Mouse (Mus musculus): ENCODE measurements around the gene Dixdc1. TPM values are rescaled to one million over a fixed set of nuclear protein-coding genes. Genes with fewer than 3 reads are reported as not detected.

Dixdc1 gene
- polyA plus RNA-seq, 1 experiment from 2014 or later, result 7.7 TPM

DNA sequence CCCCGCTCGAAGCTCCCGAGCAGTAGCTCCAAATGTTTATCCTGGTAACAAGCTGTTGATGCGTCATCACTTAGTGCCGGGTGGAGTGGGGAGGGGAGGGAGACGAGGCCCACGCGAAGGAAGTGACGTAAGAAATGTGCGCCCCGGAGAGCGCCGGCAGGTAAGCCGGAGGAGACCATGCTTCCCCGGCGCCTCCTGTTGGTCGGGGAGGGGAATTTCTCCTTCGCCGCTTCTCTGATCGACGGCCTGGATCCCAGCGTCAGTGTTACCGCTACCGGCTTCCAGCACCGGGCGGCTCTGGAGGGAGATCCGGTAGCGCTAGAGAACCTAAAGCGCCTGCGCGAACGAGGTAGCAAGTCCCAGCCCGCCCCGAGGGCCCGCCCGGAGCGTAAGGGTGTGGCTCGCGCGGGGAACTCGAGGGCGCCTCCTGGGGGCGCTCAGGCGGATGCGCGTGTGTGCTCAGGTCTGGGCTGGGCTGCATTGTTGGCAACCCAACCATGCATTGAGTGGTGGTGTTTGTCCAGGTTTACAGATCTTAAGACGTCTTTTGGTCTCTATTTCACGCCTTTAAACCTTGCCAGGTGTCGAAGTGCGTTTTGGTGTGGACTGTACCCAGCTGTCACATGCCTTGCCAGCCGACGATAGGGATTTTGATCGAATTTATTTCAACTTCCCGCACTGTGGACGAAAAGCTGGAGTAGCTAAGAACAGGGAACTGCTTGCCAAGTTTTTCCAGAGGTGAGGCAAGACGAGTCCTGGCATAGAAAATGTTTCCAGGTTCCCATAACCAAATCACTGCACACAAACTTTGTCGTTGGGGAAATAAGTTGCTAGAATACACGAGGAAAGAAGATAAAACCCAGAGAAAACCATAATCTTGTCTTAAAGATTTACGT is 29.0 kb upstream of the Dixdc1 start, which contains the start of gene Fdxacb1:
Gene Fdxacb1, plus strand, starts transcription at position 130 of the 896 bp plus-strand sequence.
- Histone ChIP-seq H3K9me3 (ENCODE audit: control insufficient read depth, low read length) (no peaks in the 10 kb centered on the region), H3K36me3 (ENCODE audit: control insufficient read depth, insufficient read depth, low read length) (peaks cover 19% of the 10 kb centered on the region; the same call in 1 of the 2 replicates), H3K27ac (ENCODE audit: low read depth) (peak within 1 kb of the TSS; percentile 95), H3K4me2 (ENCODE audit: low read length) (peak within 1 kb of the TSS; percentile 92), H3K4me3 (ENCODE audit: low read depth, low read length) (peak within 1 kb of the TSS; percentile 78), H3K9ac (ENCODE audit: low read length) (peak within 1 kb of the TSS; percentile 62), H3K4me1 (replicated peaks; ENCODE audit: control insufficient read depth, insufficient read depth, low read length) (peaks cover 10% of the 10 kb centered on the region; the same call in 1 of the 2 replicates), H3K27me3 (replicated peaks; ENCODE audit: control insufficient read depth, insufficient read depth, low read length) (no peaks in the 10 kb centered on the region)
- 3% methylated on average over 59 of the region's 59 CpGs for WGBS
- ATAC-seq (replicated peaks; ENCODE audit: low FRiP score, low TSS enrichment, low read depth) (peak; percentile 98), DNase-seq (ENCODE audit: low spot score) (peak; percentile 100)

DNA sequence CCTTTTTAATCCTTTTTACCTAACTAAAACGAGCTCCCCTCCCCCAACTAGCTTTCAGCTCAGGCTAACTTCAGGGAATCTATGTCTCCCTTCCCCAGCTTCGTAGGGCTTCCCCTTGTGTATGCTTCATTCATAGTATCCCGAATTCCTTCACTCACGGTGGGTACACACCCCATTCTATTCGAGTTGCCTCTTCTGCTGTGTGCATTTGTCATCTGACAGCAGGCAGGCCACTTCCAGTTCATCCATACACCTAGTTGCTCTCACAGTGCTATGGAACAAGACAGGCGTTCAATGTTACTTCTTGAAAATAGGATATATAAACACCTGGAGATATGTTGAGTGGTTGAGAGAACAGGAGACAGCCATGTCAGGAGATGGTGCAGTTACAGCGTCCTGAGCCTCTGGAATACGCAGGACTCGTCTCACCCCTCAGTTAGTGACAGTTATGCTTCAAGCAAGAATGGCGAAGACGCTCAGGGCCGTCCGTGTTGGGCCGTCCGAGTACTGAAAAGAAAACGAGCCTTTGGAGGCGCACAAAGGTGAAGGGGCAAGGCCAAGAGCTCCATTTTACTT is 28.3 kb upstream of the Dixdc1 start:
- peak; percentile 38; the same call in 1 of the 2 replicates for ATAC-seq (replicated peaks; ENCODE audit: low FRiP score, low TSS enrichment, low read depth)
- Histone ChIP-seq H3K4me2 (ENCODE audit: low read length) (peak overlapping the region; percentile 92), H3K9me3 (ENCODE audit: control insufficient read depth, low read length) (no peaks in the 10 kb centered on the region), H3K27ac (ENCODE audit: low read depth) (peak overlapping the region; percentile 95), H3K4me1 (replicated peaks; ENCODE audit: control insufficient read depth, insufficient read depth, low read length) (peaks cover 10% of the 10 kb centered on the region; the same call in 1 of the 2 replicates), H3K36me3 (ENCODE audit: control insufficient read depth, insufficient read depth, low read length) (peaks cover 20% of the 10 kb centered on the region; the same call in 1 of the 2 replicates), H3K9ac (ENCODE audit: low read length) (peak overlapping the region; percentile 62), H3K4me3 (ENCODE audit: low read depth, low read length) (peak overlapping the region; percentile 78), H3K27me3 (replicated peaks; ENCODE audit: control insufficient read depth, insufficient read depth, low read length) (no peaks in the 10 kb centered on the region)
- peak; percentile 58 for DNase-seq (ENCODE audit: low spot score)
- WGBS, result 5% methylated on average over 17 of the region's 17 CpGs

DNA sequence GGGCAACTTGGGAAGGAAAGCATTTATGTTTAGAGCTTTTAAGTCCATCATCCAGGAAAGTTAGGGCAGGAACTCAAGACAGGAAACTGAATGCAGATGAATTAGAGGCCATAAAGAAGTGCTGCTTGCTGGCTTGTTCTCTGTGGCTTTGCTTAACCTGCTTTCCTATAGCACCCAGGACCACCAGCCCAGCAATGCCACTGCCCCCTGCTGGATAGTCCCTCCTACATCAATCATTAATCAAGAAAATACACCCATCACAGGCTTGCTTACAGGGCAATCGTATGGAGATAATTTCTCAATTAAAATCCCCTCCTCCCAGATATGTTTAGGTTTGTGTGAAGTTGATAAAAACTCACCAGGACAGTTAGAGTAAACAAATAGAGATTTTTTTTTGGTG is 24.0 kb upstream of the Dixdc1 start:
- H3K9me3 ChIP-seq (ENCODE audit: control insufficient read depth, low read length), result no peaks in the 10 kb centered on the region
- no peak overlapping the region for H3K9ac ChIP-seq (ENCODE audit: low read length)
- 0 out of 2 replicates have a peak, but pooled peaks cover 7% of the 10 kb centered on the region for H3K36me3 ChIP-seq (ENCODE audit: control insufficient read depth, insufficient read depth, low read length)
- no peak overlapping the region for H3K4me3 ChIP-seq (ENCODE audit: low read depth, low read length)
- no peaks in the 10 kb centered on the region for H3K27me3 ChIP-seq (replicated peaks; ENCODE audit: control insufficient read depth, insufficient read depth, low read length)
- ATAC-seq (replicated peaks; ENCODE audit: low FRiP score, low TSS enrichment, low read depth) (no peak), DNase-seq (ENCODE audit: low spot score) (no peak)
- 59% methylated on average over 1 of the region's 1 CpGs for WGBS
- no peak overlapping the region for H3K27ac ChIP-seq (ENCODE audit: low read depth)
- peaks cover 5% of the 10 kb centered on the region; the same call in 1 of the 2 replicates for H3K4me1 ChIP-seq (replicated peaks; ENCODE audit: control insufficient read depth, insufficient read depth, low read length)
- H3K4me2 ChIP-seq (ENCODE audit: low read length), result no peak overlapping the region

DNA sequence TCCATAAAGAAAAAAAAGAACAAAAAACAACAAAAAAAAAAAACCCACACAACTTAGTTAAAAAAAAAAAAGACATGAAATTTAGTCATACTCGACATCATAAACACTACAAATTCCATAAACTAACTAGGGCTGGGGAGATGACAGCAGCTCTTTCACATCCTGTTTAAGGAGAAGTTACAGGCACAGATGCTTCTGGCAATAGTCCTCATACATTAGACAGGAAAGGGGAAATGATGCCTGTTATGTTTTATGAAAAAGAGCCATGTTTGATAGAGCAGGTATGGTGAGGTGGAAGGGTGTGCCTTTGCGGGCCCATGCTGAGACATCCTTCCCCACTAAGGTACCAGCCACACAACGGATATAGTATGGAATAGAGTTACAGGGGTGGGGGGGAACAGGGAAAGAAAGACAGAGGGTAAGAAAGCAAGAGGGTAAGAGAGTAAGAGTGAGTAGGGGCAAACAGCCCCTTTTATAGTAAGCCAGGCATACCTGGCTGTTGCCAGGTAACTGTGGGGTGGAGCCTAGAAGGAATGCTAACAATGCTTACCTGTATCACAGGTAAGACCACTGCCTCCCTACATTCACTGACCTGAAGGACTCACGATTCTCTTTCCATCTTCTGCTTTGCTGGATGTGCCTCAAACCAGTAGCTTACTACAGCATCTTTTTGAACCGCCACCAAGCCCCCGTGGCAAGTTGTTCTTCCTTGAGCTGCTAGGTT is 22.4 kb upstream of the Dixdc1 start:
- no peak overlapping the region for H3K4me2 ChIP-seq (ENCODE audit: low read length)
- H3K4me1 ChIP-seq (replicated peaks; ENCODE audit: control insufficient read depth, insufficient read depth, low read length), result no peaks in the 10 kb centered on the region
- DNase-seq (ENCODE audit: low spot score) (no peak), ATAC-seq (replicated peaks; ENCODE audit: low FRiP score, low TSS enrichment, low read depth) (no peak)
- no peak overlapping the region for H3K4me3 ChIP-seq (ENCODE audit: low read depth, low read length)
- no peak overlapping the region for H3K9ac ChIP-seq (ENCODE audit: low read length)
- 49% methylated on average over 6 of the region's 6 CpGs for WGBS
- H3K27ac ChIP-seq (ENCODE audit: low read depth), result no peak overlapping the region
- H3K27me3 ChIP-seq (replicated peaks; ENCODE audit: control insufficient read depth, insufficient read depth, low read length), result no peaks in the 10 kb centered on the region
- no peaks in the 10 kb centered on the region for H3K9me3 ChIP-seq (ENCODE audit: control insufficient read depth, low read length)
- H3K36me3 ChIP-seq (ENCODE audit: control insufficient read depth, insufficient read depth, low read length), result 0 out of 2 replicates have a peak, but pooled peaks cover 7% of the 10 kb centered on the region

DNA sequence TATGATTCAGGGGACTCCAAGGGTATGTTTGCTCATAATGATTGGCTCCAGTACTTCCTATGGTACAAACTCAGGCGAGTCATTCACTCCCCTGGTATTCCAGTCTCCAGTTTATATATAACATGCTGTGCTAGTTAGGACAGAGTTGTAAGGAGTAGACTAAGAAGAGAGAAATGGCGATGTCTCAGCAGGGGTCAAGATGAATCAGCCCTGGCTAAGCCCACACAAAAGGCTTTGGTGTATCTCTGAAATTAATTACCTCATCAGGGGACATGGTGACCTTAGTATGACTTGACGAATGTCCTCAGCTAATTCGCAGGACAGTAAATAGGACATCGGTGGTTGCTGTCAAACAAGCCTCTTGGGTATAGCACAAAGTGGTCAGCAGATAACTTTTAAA is 17.4 kb upstream of the Dixdc1 start:
- DNase-seq (ENCODE audit: low spot score) (no peak), ATAC-seq (replicated peaks; ENCODE audit: low FRiP score, low TSS enrichment, low read depth) (no peak)
- Histone ChIP-seq H3K4me3 (ENCODE audit: low read depth, low read length) (no peak overlapping the region), H3K9me3 (ENCODE audit: control insufficient read depth, low read length) (no peaks in the 10 kb centered on the region), H3K36me3 (ENCODE audit: control insufficient read depth, insufficient read depth, low read length) (no peaks in the 10 kb centered on the region), H3K27ac (ENCODE audit: low read depth) (no peak overlapping the region), H3K9ac (ENCODE audit: low read length) (no peak overlapping the region), H3K27me3 (replicated peaks; ENCODE audit: control insufficient read depth, insufficient read depth, low read length) (no peaks in the 10 kb centered on the region), H3K4me2 (ENCODE audit: low read length) (no peak overlapping the region), H3K4me1 (replicated peaks; ENCODE audit: control insufficient read depth, insufficient read depth, low read length) (no peaks in the 10 kb centered on the region; the same call in 1 of the 2 replicates)
- WGBS, result 67% methylated on average over 5 of the region's 5 CpGs

- H3K4me3 ChIP-seq (ENCODE audit: low read depth, low read length), result no peak overlapping the region
Measured at GRCm38 (mm10) chr9:50753947-50754346, 14.6 kb upstream of the Dixdc1 start.

DNA sequence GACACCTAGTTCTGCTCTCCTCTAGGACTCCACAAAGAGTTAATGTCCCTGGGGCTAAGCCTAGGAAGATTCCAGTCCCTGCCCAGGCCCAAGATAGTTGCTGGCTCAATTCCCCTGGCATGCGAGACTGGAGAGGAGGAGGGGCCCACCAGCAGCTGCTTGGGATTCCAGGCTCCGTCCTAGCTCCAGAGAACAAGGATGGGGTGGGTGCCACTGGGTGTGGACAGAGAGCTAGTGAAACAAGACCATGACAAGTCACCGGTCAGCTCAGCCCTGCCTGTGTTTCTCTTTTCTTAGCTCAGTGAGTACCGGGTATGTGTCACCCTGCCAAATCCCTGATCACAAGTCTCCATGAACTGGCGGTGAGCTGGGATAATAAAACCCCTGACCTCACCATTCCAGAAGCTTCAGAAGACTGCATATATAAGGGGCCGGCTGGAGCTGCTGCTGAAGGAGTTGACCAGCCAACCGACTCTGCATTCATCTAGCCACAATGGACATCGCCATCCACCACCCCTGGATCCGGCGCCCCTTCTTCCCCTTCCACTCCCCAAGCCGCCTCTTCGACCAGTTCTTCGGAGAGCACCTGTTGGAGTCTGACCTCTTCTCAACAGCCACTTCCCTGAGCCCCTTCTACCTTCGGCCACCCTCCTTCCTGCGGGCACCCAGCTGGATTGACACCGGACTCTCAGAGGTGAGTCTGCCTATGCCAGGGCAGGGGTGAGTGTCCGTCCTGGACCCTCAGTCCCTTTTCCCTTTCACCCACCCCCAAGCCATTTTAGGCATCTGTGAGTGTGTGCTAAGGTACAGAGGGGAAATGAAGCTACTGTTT is 13.7 kb upstream of the Dixdc1 start:
- 64% methylated on average over 17 of the region's 17 CpGs for WGBS
- DNase-seq (ENCODE audit: low spot score), result no peak
- peak overlapping the region; percentile 24; the same call in 1 of the 2 replicates for H3K4me2 ChIP-seq (ENCODE audit: low read length)
- H3K36me3 ChIP-seq (ENCODE audit: control insufficient read depth, insufficient read depth, low read length), result no peaks in the 10 kb centered on the region
- H3K4me3 ChIP-seq (ENCODE audit: low read depth, low read length), result peak overlapping the region; percentile 8; the same call in 1 of the 2 replicates
- no peak for ATAC-seq (replicated peaks; ENCODE audit: low FRiP score, low TSS enrichment, low read depth)
- no peaks in the 10 kb centered on the region; the same call in 1 of the 2 replicates for H3K4me1 ChIP-seq (replicated peaks; ENCODE audit: control insufficient read depth, insufficient read depth, low read length)
- H3K27me3 ChIP-seq (replicated peaks; ENCODE audit: control insufficient read depth, insufficient read depth, low read length), result no peaks in the 10 kb centered on the region
- no peak overlapping the region for H3K9ac ChIP-seq (ENCODE audit: low read length)
- H3K9me3 ChIP-seq (ENCODE audit: control insufficient read depth, low read length), result no peaks in the 10 kb centered on the region
- peak overlapping the region; percentile 29; the same call in 1 of the 2 replicates for H3K27ac ChIP-seq (ENCODE audit: low read depth)

More at GRCm38 (mm10) chr9:50753947-50754346, 14.6 kb upstream of the Dixdc1 start:
- no peak for DNase-seq (ENCODE audit: low spot score)
- Histone ChIP-seq H3K9ac (ENCODE audit: low read length) (no peak overlapping the region), H3K4me2 (ENCODE audit: low read length) (peak overlapping the region; percentile 18), H3K9me3 (ENCODE audit: control insufficient read depth, low read length) (no peaks in the 10 kb centered on the region), H3K27ac (ENCODE audit: low read depth) (no peak overlapping the region), H3K27me3 (replicated peaks; ENCODE audit: control insufficient read depth, insufficient read depth, low read length) (no peaks in the 10 kb centered on the region), H3K36me3 (ENCODE audit: control insufficient read depth, insufficient read depth, low read length) (no peaks in the 10 kb centered on the region), H3K4me1 (replicated peaks; ENCODE audit: control insufficient read depth, insufficient read depth, low read length) (no peaks in the 10 kb centered on the region; the same call in 1 of the 2 replicates)
- 44% methylated on average over 7 of the region's 7 CpGs for WGBS
- no peak for ATAC-seq (replicated peaks; ENCODE audit: low FRiP score, low TSS enrichment, low read depth)

Data from intestine, embryonic 14.5 days (tissue).